Mouse (Mus musculus): ENCODE results near the gene Ice1. TPM values are rescaled to one million over a fixed set of nuclear protein-coding genes. Genes with fewer than 3 reads are reported as not detected.

Gene Ice1
- polyA plus RNA-seq, 1 experiment from 2014 or later: 15.5 TPM

GRCm38 (mm10) chr13:70653457-70653856 is 16.0 kb upstream of the Ice1 start:
- 42% methylated on average over 2 of the region's 2 CpGs for WGBS (ENCODE audit: missing documents)

GRCm38 (mm10) chr13:70650011-70650436 is 12.6 kb upstream of the Ice1 start:
- H3K4me3 ChIP-seq (ENCODE audit: inconsistent target): no peak overlapping the region
- WGBS (ENCODE audit: missing documents): 25% methylated on average over 3 of the region's 3 CpGs
- H3K36me3 ChIP-seq (ENCODE audit: inconsistent target): no peaks in the 10 kb centered on the region
- H3K27ac ChIP-seq: 0 out of 2 replicates have a peak overlapping the region, but pooled peaks have one; percentile 3
- no peaks in the 10 kb centered on the region for H3K79me2 ChIP-seq (ENCODE audit: inconsistent target)

More at GRCm38 (mm10) chr13:70653457-70653856, 16.0 kb upstream of the Ice1 start:
- Histone ChIP-seq H3K79me2 (ENCODE audit: inconsistent target) (no peaks in the 10 kb centered on the region), H3K36me3 (ENCODE audit: inconsistent target) (no peaks in the 10 kb centered on the region), H3K4me3 (ENCODE audit: inconsistent target) (no peak overlapping the region), H3K27ac (no peak overlapping the region)

DNA sequence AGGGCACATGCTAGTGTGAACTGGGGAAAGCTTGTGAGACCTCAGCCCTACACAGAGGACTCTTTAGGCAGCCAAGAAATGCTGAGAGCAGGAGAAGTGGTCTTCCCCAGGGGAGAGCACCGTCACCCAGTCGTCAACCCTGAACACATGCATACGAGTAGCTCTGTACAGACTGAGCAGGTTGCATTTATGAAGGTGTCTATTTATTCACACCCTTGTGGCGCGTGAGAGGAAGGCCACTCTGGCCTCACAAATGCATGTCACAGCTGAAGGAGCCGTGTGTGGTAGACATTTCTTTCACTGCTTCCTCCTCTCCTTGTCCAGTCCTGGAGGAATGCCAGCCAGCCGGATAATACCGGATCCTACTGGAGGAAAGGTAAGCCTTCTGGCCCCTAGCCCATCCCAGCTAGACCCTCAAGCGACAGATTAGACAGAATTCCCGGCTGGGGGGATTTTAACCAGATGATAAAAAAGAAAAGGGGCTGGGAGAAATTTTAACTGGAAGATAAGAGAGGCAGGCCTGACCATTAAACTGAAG is 8.6 kb upstream of the Ice1 start:
- WGBS (ENCODE audit: missing documents): 89% methylated on average over 10 of the region's 10 CpGs
- H3K36me3 ChIP-seq (ENCODE audit: inconsistent target): no peaks in the 10 kb centered on the region
- no peak overlapping the region for H3K4me3 ChIP-seq (ENCODE audit: inconsistent target)
- no peaks in the 10 kb centered on the region for H3K79me2 ChIP-seq (ENCODE audit: inconsistent target)
- no peak overlapping the region for H3K27ac ChIP-seq

- Histone ChIP-seq H3K4me3 (ENCODE audit: inconsistent target) (no peak overlapping the region), H3K27ac (no peak overlapping the region), H3K79me2 (ENCODE audit: inconsistent target) (no peaks in the 10 kb centered on the region), H3K36me3 (ENCODE audit: inconsistent target) (no peaks in the 10 kb centered on the region)
- WGBS (ENCODE audit: missing documents): 48% methylated on average over 3 of the region's 3 CpGs
Observed at GRCm38 (mm10) chr13:70644083-70644462, 6.6 kb upstream of the Ice1 start.

GRCm38 (mm10) chr13:70643408-70644082 is 6.1 kb upstream of the Ice1 start:
- Histone ChIP-seq H3K4me3 (ENCODE audit: inconsistent target) (no peak overlapping the region), H3K27ac (no peak overlapping the region), H3K36me3 (ENCODE audit: inconsistent target) (no peaks in the 10 kb centered on the region), H3K79me2 (ENCODE audit: inconsistent target) (no peaks in the 10 kb centered on the region)
- WGBS (ENCODE audit: missing documents): 20% methylated on average over 10 of the region's 10 CpGs

DNA sequence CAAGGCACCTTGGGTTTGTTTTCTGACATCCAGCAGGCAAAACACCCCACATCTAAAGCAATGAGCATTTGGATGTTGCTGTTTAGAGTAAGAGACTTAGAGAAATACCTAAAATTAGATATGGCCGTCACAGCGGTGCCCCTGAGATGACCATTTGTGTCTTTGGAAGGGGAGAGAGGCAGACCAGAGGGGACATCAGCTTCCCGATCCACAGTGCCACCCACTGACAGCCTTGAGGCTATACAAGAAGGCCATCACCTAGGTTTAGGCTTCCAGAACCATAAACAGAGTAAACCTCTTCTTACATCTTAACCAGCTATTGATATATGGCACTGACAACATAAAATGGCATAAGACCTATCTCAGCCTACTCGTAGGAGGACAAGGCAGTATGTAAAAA is 4.5 kb upstream of the Ice1 start:
- Histone ChIP-seq H3K36me3 (ENCODE audit: inconsistent target) (no peaks in the 10 kb centered on the region), H3K4me3 (ENCODE audit: inconsistent target) (no peak overlapping the region), H3K27ac (no peak overlapping the region), H3K79me2 (ENCODE audit: inconsistent target) (peaks cover 4% of the 10 kb centered on the region)
- 78% methylated on average over 4 of the region's 4 CpGs for WGBS (ENCODE audit: missing documents)

- WGBS (ENCODE audit: missing documents): 1% methylated on average over 5 of the region's 5 CpGs
- Histone ChIP-seq H3K36me3 (ENCODE audit: inconsistent target) (no peaks in the 10 kb centered on the region), H3K79me2 (ENCODE audit: inconsistent target) (peaks cover 9% of the 10 kb centered on the region), H3K4me3 (ENCODE audit: inconsistent target) (no peak overlapping the region), H3K27ac (no peak overlapping the region)
Observed at GRCm38 (mm10) chr13:70641381-70641780, 3.9 kb upstream of the Ice1 start.

GRCm38 (mm10) chr13:70639639-70640038 is 2.2 kb upstream of the Ice1 start:
- Histone ChIP-seq H3K4me3 (ENCODE audit: inconsistent target) (no peak overlapping the region), H3K79me2 (ENCODE audit: inconsistent target) (peaks cover 27% of the 10 kb centered on the region), H3K27ac (no peak overlapping the region), H3K36me3 (ENCODE audit: inconsistent target) (no peaks in the 10 kb centered on the region)
- 74% methylated on average over 3 of the region's 3 CpGs for WGBS (ENCODE audit: missing documents)

GRCm38 (mm10) chr13:70637662-70638291 is 343 bp upstream of the Ice1 start:
- Histone ChIP-seq H3K36me3 (ENCODE audit: inconsistent target) (no peaks in the 10 kb centered on the region), H3K79me2 (ENCODE audit: inconsistent target) (peaks cover 46% of the 10 kb centered on the region), H3K4me3 (ENCODE audit: inconsistent target) (peak overlapping the region; percentile 34), H3K27ac (peak overlapping the region; percentile 87)
- WGBS (ENCODE audit: missing documents): 1% methylated on average over 41 of the region's 42 CpGs

DNA sequence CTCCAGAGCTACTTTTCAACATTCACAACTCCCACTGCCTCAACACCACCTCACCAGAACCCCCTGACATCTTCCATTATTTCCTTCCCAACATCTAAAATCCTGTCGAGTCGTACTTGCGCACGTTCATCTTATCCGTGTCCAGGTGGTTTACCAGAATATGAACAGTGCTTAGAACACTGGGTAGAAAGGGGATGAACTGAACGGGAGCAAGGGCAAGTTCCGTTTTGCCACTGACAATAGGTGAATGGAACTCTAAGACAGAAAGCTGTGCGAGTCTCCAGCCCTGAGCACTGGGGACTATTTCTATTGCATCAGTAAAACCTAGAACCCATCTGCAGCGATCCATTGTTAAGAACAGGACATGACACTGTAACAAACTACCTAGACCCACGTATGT is 728 bp downstream of the Ice1 start:
- 25% methylated on average over 10 of the region's 10 CpGs for WGBS (ENCODE audit: missing documents)
- Histone ChIP-seq H3K79me2 (ENCODE audit: inconsistent target) (peaks cover 56% of the 10 kb centered on the region), H3K36me3 (ENCODE audit: inconsistent target) (no peaks in the 10 kb centered on the region), H3K4me3 (ENCODE audit: inconsistent target) (peak overlapping the region; percentile 82), H3K27ac (no peak overlapping the region)

- Histone ChIP-seq H3K36me3 (ENCODE audit: inconsistent target) (no peaks in the 10 kb centered on the region), H3K27ac (no peak overlapping the region), H3K4me3 (ENCODE audit: inconsistent target) (no peak overlapping the region), H3K79me2 (ENCODE audit: inconsistent target) (peaks cover 67% of the 10 kb centered on the region)
- 100% methylated on average over 2 of the region's 2 CpGs for WGBS (ENCODE audit: missing documents)
Observed at GRCm38 (mm10) chr13:70635591-70635990, 1.8 kb downstream of the Ice1 start.

GRCm38 (mm10) chr13:70626416-70626815 is 11.0 kb downstream of the Ice1 start:
- H3K36me3 ChIP-seq (ENCODE audit: inconsistent target): no peaks in the 10 kb centered on the region
- H3K27ac ChIP-seq: no peak overlapping the region
- H3K4me3 ChIP-seq (ENCODE audit: inconsistent target): no peak overlapping the region
- peaks cover 100% of the 10 kb centered on the region for H3K79me2 ChIP-seq (ENCODE audit: inconsistent target)
- WGBS (ENCODE audit: missing documents): 99% methylated on average over 4 of the region's 4 CpGs

GRCm38 (mm10) chr13:70625665-70626064 is 11.8 kb downstream of the Ice1 start:
- Histone ChIP-seq H3K27ac (no peak overlapping the region), H3K36me3 (ENCODE audit: inconsistent target) (peaks cover 5% of the 10 kb centered on the region; the same call in 1 of the 2 replicates), H3K79me2 (ENCODE audit: inconsistent target) (peaks cover 98% of the 10 kb centered on the region), H3K4me3 (ENCODE audit: inconsistent target) (no peak overlapping the region)
- 100% methylated on average over 1 of the region's 1 CpGs for WGBS (ENCODE audit: missing documents)

DNA sequence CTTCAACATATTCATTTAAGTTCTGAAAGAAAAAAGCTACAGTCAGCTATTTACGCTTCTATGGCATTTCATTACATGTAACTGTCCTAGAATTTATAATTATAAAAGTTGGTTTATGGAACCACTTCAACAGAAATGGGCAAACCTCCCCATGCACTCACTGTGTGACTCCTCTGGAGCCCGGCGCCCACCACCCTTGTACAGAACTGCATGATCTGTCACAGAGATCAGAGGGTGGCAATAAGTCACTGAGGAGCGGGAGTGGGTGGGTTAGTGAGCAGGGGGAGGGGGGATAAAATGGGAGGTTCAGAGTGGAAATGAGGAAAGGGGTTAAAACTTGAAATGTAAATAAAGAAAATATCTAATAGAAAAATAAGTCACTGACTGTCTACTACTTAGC is 13.0 kb downstream of the Ice1 start:
- Histone ChIP-seq H3K79me2 (ENCODE audit: inconsistent target) (peaks cover 86% of the 10 kb centered on the region), H3K4me3 (ENCODE audit: inconsistent target) (no peak overlapping the region), H3K27ac (no peak overlapping the region), H3K36me3 (ENCODE audit: inconsistent target) (peaks cover 17% of the 10 kb centered on the region; the same call in 1 of the 2 replicates)
- WGBS (ENCODE audit: missing documents): 98% methylated on average over 4 of the region's 4 CpGs

- Histone ChIP-seq H3K79me2 (ENCODE audit: inconsistent target) (peaks cover 67% of the 10 kb centered on the region), H3K36me3 (ENCODE audit: inconsistent target) (peaks cover 19% of the 10 kb centered on the region; the same call in 1 of the 2 replicates), H3K27ac (no peak overlapping the region), H3K4me3 (ENCODE audit: inconsistent target) (no peak overlapping the region)
- 100% methylated on average over 4 of the region's 4 CpGs for WGBS (ENCODE audit: missing documents)
Observed at GRCm38 (mm10) chr13:70622461-70623057, 14.9 kb downstream of the Ice1 start.

Data from macrophage (primary cell).